Mouse (Mus musculus) regulatory T cell (primary cell): ENCODE measurements around the gene Sema5a.

Experiments
- in situ Hi-C: fragments of 300-600 bp; cut with MboI, MseI; formaldehyde crosslinking; loops from one replicate; pipeline ENCODE4 v1.15.1; 2025; ENCODE audit warnings: high pct_unique_total_duplicates

Sema5a gene

GRCm38 (mm10) chr15:32353513-32353912, 108.9 kb downstream of the Sema5a start:
- in situ Hi-C loops, result no loop called here

GRCm38 (mm10) chr15:32356805-32357204, 112.2 kb downstream of the Sema5a start:
- in situ Hi-C loops, result no loop called here

GRCm38 (mm10) chr15:32367841-32368240, 123.2 kb downstream of the Sema5a start:
- in situ Hi-C loops, result loop anchor here (5.0 kb wide), 1 partner anchor 49 kb away; no protein-coding TSS in a partner anchor

GRCm38 (mm10) chr15:32370914-32371313, 126.3 kb downstream of the Sema5a start:
- in situ Hi-C loops, result no loop called here

GRCm38 (mm10) chr15:32371385-32371784, 126.8 kb downstream of the Sema5a start:
- in situ Hi-C loops, result no loop called here

GRCm38 (mm10) chr15:32376326-32376725, 131.7 kb downstream of the Sema5a start:
- in situ Hi-C loops, result no loop called here

GRCm38 (mm10) chr15:32377781-32378180, 133.2 kb downstream of the Sema5a start:
- in situ Hi-C loops, result no loop called here

- in situ Hi-C loops, result no loop called here
Measured at GRCm38 (mm10) chr15:32380311-32380710, 135.7 kb downstream of the Sema5a start.

- in situ Hi-C loops, result no loop called here
Measured at GRCm38 (mm10) chr15:32382930-32383481, 138.4 kb downstream of the Sema5a start.

GRCm38 (mm10) chr15:32396241-32396890, 151.8 kb downstream of the Sema5a start:
- in situ Hi-C loops, result no loop called here

- in situ Hi-C loops, result no loop called here
Measured at GRCm38 (mm10) chr15:32397064-32397463, 152.5 kb downstream of the Sema5a start.

- in situ Hi-C loops, result no loop called here
Measured at GRCm38 (mm10) chr15:32398721-32399120, 154.1 kb downstream of the Sema5a start.

- in situ Hi-C loops, result loop anchor here (10.0 kb wide), 1 partner anchor 1063 kb away; no protein-coding TSS in a partner anchor
Measured at GRCm38 (mm10) chr15:32401909-32402527, 157.4 kb downstream of the Sema5a start.

- in situ Hi-C loops, result loop anchor here (10.0 kb wide), 1 partner anchor 1061 kb away; no protein-coding TSS in a partner anchor
Measured at GRCm38 (mm10) chr15:32403321-32403720, 158.7 kb downstream of the Sema5a start.

GRCm38 (mm10) chr15:32406436-32406835, 161.8 kb downstream of the Sema5a start:
- in situ Hi-C loops, result loop anchor here (10.0 kb wide), 1 partner anchor 1058 kb away; no protein-coding TSS in a partner anchor

- in situ Hi-C loops, result loop anchor here (10.0 kb wide), 1 partner anchor 1057 kb away; no protein-coding TSS in a partner anchor
Measured at GRCm38 (mm10) chr15:32407766-32408165, 163.2 kb downstream of the Sema5a start.

GRCm38 (mm10) chr15:32416291-32416690, 171.7 kb downstream of the Sema5a start:
- in situ Hi-C loops, result loop anchor here (5.0 kb wide), 1 partner anchor 49 kb away; no protein-coding TSS in a partner anchor

GRCm38 (mm10) chr15:32422631-32423030, 178.0 kb downstream of the Sema5a start:
- in situ Hi-C loops, result no loop called here

GRCm38 (mm10) chr15:32423061-32423460, 178.5 kb downstream of the Sema5a start:
- in situ Hi-C loops, result no loop called here

GRCm38 (mm10) chr15:32427188-32427924, 182.7 kb downstream of the Sema5a start:
- in situ Hi-C loops, result no loop called here

GRCm38 (mm10) chr15:32432927-32433832, 188.6 kb downstream of the Sema5a start:
- in situ Hi-C loops, result no loop called here
